Comparison of ENCODE assay signal across 13 mouse cellular contexts in genomic region chr2:92692623-92693022, GRCm38 (mm10).
DNase-seq lines count a peak whose midpoint lies in the region; ATAC-seq and TF ChIP-seq lines count a peak whose summit lies in the region.
"Had no signal": no experiment of that assay in that cellular context is flagged by ENCODE, and none has a peak within 500 bp of the region (broad histone marks: within the 10 kb centered on the region; RNA-seq: fewer than 3 reads in every experiment).

No protein-coding gene starts in this region.

- no peaks in the 10 kb centered on the region for H3K9me3 ChIP-seq in forebrain, embryonic 14.5 days (replicated peaks; ENCODE audit: control insufficient read depth, low read length)
- H3K9me3 ChIP-seq in forebrain, embryonic 11.5 days (ENCODE audit: control insufficient read depth, low read length) = no peaks in the 10 kb centered on the region
- H3K9me3 ChIP-seq: embryonic facial prominence, embryonic 10.5 days; hindbrain, embryonic 10.5 days; liver, embryonic 13.5 days had no signal

- no peak for TF ChIP-seq POLR2A in cerebellum, adult 2 months (IDR thresholded peaks at IDR 0.05; ENCODE audit: borderline replicate concordance, insufficient read depth, low read length)

- H3K4me2 ChIP-seq in forebrain, embryonic 14.5 days (ENCODE audit: low read length) = no peak overlapping the region
- no peak overlapping the region for H3K4me2 ChIP-seq in forebrain, embryonic 11.5 days (ENCODE audit: low read depth, low read length, severe bottlenecking)
- H3K4me2 ChIP-seq: liver, embryonic 13.5 days had no signal

- no peak overlapping the region for H3K27ac ChIP-seq in forebrain, embryonic 14.5 days (ENCODE audit: low read depth, low read length)
- H3K27ac ChIP-seq in forebrain, embryonic 11.5 days (ENCODE audit: low read depth, low read length) = no peak overlapping the region
- peak overlapping the region; percentile 95 for H3K27ac ChIP-seq in layer of hippocampus, adult 2 months
- no peak overlapping the region for H3K27ac ChIP-seq in cerebellum, adult 2 months (ENCODE audit: insufficient read depth, low read length)
- H3K27ac ChIP-seq: embryonic facial prominence, embryonic 10.5 days; hindbrain, embryonic 10.5 days; liver, embryonic 13.5 days had no signal

- H3K36me3 ChIP-seq in forebrain, embryonic 14.5 days (ENCODE audit: control insufficient read depth, insufficient read depth, low read length) = no peaks in the 10 kb centered on the region
- no peaks in the 10 kb centered on the region for H3K36me3 ChIP-seq in forebrain, embryonic 11.5 days (ENCODE audit: control insufficient read depth, insufficient read depth, low read length)
- H3K36me3 ChIP-seq: embryonic facial prominence, embryonic 10.5 days; hindbrain, embryonic 10.5 days; liver, embryonic 13.5 days had no signal

- DNase-seq in forebrain, embryonic 14.5 days (ENCODE audit: low spot score) = peak; percentile 40
- DNase-seq in forebrain, embryonic 11.5 days (ENCODE audit: low spot score) = no peak
- DNase-seq in layer of hippocampus, adult 2 months (ENCODE audit: low spot score in 2 of 2) = peak; percentile 48 to 51
- no peak for DNase-seq in layer of hippocampus, adult 9-10 months (ENCODE audit: low spot score)
- DNase-seq in cerebellum, adult 2 months = peak; percentile 23 to 37
- DNase-seq in right cerebral cortex, postnatal 10 days (ENCODE audit: low spot score in 2 of 2) = peak; percentile 63 to 83
- DNase-seq in ovary, adult 18-20 months (ENCODE audit: low spot score) = no peak
- DNase-seq: adrenal gland, postnatal 14 days; kidney, postnatal 4 days; liver, embryonic 13.5 days had no signal

- H3K4me1 ChIP-seq in forebrain, embryonic 14.5 days (ENCODE audit: control insufficient read depth, insufficient read depth, low read length) = peaks cover 8% of the 10 kb centered on the region
- H3K4me1 ChIP-seq in forebrain, embryonic 11.5 days (replicated peaks; ENCODE audit: control insufficient read depth, insufficient read depth, low read length) = peaks cover 4% of the 10 kb centered on the region
- peaks cover 10% of the 10 kb centered on the region for H3K4me1 ChIP-seq in cerebellum, adult 2 months (ENCODE audit: control insufficient read depth, insufficient read depth, low read length)
- H3K4me1 ChIP-seq: liver, embryonic 13.5 days had no signal

- WGBS in forebrain, embryonic 14.5 days = 62% methylated on average over 1 of the region's 1 CpGs
- 76% methylated on average over 1 of the region's 1 CpGs for WGBS in forebrain, embryonic 11.5 days
- WGBS in cerebellum, adult 2 months = 34% methylated on average over 1 of the region's 1 CpGs

- no peak overlapping the region for H3K4me3 ChIP-seq in forebrain, embryonic 14.5 days (ENCODE audit: low read depth, low read length)
- H3K4me3 ChIP-seq in forebrain, embryonic 11.5 days (ENCODE audit: low read depth, low read length) = no peak overlapping the region
- no peak overlapping the region for H3K4me3 ChIP-seq in layer of hippocampus, adult 2 months
- H3K4me3 ChIP-seq in cerebellum, adult 2 months (replicated peaks; ENCODE audit: insufficient read depth, low read depth, low read length) = no peak overlapping the region
- H3K4me3 ChIP-seq: embryonic facial prominence, embryonic 10.5 days; hindbrain, embryonic 10.5 days; liver, embryonic 13.5 days had no signal

- no peak overlapping the region for H3K9ac ChIP-seq in forebrain, embryonic 14.5 days (ENCODE audit: low read length)
- H3K9ac ChIP-seq in forebrain, embryonic 11.5 days (ENCODE audit: low read length) = no peak overlapping the region
- H3K9ac ChIP-seq: liver, embryonic 13.5 days had no signal

- no peak for ATAC-seq in forebrain, embryonic 14.5 days
- no peak for ATAC-seq in forebrain, embryonic 11.5 days (replicated peaks; ENCODE audit: low FRiP score)
- ATAC-seq in CD4-positive, CD25-positive, alpha-beta regulatory T cell, adult 4 months = no peak

- H3K27me3 ChIP-seq in forebrain, embryonic 14.5 days (replicated peaks; ENCODE audit: control insufficient read depth, insufficient read depth, low read length) = no peaks in the 10 kb centered on the region
- H3K27me3 ChIP-seq in forebrain, embryonic 11.5 days (ENCODE audit: control insufficient read depth, insufficient read depth, low read length) = no peaks in the 10 kb centered on the region
- no peaks in the 10 kb centered on the region for H3K27me3 ChIP-seq in cerebellum, adult 2 months (ENCODE audit: control insufficient read depth, insufficient read depth, low read length)
- H3K27me3 ChIP-seq: liver, embryonic 13.5 days had no signal

- TF ChIP-seq CTCF in layer of hippocampus, adult 2 months (conservative IDR thresholded peaks at IDR 0.05) = peak; percentile 66
- TF ChIP-seq CTCF in cerebellum, adult 2 months (IDR thresholded peaks at IDR 0.05; ENCODE audit: borderline replicate concordance, insufficient read depth, low read depth, low read length) = no peak

Comparison
In these comparisons a context has a peak if more than half of its experiments do, and no peak if none do; other contexts are left out.
1. DNase-seq: peak in forebrain, embryonic 14.5 days (single experiment), layer of hippocampus, adult 2 months (2 of 2), cerebellum, adult 2 months (2 of 2) and right cerebral cortex, postnatal 10 days (2 of 2); none in forebrain, embryonic 11.5 days (single experiment), layer of hippocampus, adult 9-10 months (single experiment) and ovary, adult 18-20 months (single experiment).